Mouse (Mus musculus) brain, embryonic 18.5 days (tissue): ENCODE results near the gene Cpeb3.
"Not testable (repeated sequence)": the region's sequence is repeated elsewhere in the genome, so short reads cannot be mapped to it uniquely, and the experiment has no call there.

ENCODE experiments used
- DNase-seq: peaks from one replicate; pipeline ENCODE4 v3.0.0-alpha.2; 2012; ENCODE audit warnings: low read depth, low spot score

Cpeb3 gene

DNA sequence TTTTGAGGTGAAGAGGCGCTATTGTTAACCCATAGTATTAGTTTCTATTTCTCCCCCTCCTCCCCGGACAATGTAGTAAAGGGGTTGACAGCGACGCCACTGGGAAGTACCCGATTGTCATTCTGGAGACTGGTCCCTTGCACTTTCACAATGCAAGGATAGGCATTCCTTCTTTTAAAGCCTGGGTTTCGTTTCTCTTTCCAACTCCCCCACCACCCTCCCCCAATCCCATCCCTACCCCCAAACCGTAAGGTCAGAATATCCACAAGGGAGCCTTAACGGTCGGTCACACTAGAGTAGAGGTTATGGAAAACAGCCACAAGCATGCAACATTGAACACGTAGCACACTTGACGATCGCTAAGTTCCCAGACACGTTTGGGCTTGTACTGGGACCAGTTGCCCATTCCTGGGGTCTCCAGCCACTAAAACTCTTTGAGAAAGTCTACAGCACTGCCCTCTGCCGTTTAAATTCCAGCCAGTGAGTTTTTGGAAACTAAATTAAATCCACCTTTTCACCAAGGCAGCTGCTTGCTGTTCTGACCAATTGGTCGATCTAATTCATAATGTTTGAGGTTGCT is at the start of gene Cpeb3:
Gene Cpeb3, minus strand, starts transcription at position 426 of the 580 bp plus-strand sequence.
- no peak for DNase-seq

DNA sequence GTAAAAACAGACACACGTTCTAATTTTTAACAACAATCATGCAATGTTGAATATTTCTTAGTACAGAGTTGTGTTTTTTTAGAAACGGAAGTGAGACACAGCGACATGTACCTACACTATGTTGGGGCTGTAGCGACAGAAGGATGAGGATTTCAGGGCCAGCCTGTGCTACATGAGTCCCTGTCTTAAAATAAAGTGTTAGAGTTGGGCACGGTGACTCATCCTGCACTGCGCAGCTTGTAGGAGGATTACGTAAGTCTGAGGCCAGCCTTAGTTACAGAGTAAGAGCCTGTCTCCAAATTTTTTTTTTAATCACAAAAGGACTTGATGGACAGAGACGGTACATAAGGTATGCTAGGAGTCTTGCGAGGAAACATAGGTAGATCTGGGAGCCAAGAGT is 46.9 kb upstream of the Cpeb3 start:
- DNase-seq, result no peak

DNA sequence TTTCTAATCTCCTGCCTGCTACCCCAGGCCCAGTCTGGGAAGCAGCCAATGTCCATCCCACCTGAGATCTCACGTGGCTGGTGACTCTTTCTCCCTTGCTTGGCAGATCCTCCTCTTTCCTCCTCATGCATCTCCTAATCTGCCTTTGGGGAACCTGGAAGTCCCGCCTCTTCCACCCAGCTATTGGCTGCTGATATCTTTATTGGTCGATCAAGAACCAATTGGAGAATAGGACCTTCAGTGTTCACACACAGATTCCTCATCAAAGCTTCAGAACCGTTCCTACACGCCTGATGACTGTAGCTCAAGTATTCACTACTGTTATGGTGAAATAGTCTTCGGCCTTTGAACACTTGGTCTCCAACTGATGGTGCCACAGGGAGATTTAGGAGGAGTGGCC is 43.7 kb upstream of the Cpeb3 start:
- DNase-seq, result no peak

DNA sequence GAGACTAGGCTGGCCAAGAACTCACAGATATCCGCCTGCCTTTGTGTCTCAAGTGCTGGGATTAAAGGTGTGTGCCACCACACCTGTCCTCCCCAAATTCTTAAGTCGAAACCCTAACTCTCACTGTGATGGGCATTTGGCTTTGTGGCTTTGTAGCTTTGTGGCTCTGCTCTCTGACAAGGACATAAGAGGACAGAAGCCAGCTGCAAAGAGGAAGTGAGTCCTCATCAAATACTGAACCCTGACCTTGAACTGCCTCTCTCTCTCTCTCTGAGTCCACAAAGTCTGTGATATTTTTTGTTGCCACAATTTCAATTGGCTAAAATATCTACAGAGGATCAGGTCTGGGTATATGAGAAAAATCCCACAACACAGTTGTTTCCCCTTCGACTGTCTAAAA is 39.8 kb upstream of the Cpeb3 start:
- no peak for DNase-seq

DNA sequence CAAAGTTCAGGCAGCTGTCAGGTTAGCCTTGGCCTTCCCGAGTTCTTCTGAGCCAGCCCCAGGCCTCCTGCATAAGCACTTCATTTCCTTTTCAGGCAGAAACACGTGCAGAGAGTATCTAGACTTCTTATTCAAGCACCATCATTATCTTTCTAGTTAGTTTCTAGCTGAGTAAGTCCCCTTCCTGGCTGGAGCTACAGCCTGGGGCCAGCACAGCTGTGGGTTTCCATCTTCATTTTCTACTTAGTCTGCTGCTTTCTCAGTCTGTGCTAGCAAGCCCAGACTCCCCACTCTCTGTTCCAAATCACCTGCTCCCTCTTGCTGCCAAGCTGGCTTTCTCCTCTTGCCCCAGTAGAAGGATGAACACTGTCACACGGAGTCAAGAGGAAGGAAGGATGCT is 38.5 kb upstream of the Cpeb3 start:
- no peak for DNase-seq

DNA sequence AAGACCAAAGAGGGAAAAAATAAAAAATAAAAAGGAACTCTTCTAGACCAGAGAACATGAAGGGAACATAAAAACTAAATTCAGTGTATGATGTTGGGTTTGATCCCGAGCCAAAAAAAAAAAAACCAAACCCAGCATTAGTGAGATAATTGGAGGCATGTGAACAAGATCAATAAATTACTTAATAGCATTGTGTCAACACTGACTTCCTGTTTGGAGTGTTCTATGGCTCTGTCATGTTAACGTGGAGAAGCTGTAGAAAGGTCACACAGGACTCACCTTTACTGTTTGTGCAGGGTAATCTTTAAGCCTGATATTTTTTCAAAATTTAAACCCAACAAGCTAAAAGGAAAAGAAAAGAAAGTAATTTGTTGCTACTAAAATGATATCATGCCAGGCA is 34.3 kb upstream of the Cpeb3 start:
- no peak for DNase-seq

DNA sequence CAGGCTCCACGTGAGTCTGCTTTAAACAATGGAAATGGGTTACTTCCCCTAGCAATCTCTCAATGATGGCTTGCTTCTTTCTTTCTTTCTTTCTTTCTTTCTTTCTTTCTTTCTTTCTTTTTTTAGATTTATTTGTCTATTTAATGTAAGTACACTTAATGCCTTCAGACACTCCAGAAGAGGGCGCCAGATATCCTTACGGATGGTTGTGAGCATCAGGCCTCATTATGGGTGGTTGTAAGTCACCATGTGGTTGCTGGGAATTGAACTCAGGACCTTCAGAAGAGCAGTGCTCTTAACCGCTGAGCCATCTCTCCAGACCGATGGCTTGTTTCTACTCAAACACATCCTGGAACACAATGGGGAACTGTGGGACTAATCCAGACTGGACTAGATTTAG is 32.8 kb upstream of the Cpeb3 start:
- no peak for DNase-seq

DNA sequence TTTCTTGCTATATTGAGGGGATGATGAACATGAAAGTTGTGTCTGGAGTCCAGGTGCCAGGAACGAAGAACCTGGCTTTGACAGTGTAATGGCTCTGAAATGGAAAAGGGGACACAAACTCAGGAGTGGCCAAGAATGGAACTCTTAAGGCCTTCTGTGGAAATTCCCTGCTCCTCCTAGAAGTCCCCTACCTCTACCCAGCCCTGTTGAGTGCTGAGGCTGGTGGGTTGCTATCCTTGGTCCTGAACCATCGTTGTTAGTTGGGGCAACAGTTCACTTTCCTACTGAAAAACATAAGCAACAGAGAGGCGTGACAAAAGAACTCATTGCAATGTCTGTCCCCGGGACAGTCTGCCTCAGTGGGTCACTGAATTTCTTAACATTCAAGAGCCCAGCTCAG is 30.7 kb upstream of the Cpeb3 start:
- no peak for DNase-seq

DNA sequence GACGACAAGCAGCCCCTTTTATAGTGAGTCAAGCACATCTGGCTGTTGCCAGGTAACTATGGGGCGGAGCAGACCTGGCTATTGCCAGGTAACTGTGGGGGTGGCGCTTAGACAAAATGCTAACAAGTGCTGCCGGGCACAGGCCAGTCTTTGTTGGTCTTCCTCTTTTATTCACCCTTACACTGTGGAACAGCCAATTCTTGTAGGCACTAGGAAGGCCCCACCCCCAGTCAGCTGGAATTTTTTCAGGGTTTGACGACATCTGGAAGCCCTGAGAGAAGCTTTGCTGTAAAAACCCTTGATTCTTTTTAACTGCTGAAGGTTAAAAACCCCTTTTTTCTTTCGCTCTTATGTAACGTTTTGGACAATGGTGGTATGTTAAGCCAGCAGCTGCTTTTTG is 30.2 kb upstream of the Cpeb3 start:
- DNase-seq, result no peak

DNA sequence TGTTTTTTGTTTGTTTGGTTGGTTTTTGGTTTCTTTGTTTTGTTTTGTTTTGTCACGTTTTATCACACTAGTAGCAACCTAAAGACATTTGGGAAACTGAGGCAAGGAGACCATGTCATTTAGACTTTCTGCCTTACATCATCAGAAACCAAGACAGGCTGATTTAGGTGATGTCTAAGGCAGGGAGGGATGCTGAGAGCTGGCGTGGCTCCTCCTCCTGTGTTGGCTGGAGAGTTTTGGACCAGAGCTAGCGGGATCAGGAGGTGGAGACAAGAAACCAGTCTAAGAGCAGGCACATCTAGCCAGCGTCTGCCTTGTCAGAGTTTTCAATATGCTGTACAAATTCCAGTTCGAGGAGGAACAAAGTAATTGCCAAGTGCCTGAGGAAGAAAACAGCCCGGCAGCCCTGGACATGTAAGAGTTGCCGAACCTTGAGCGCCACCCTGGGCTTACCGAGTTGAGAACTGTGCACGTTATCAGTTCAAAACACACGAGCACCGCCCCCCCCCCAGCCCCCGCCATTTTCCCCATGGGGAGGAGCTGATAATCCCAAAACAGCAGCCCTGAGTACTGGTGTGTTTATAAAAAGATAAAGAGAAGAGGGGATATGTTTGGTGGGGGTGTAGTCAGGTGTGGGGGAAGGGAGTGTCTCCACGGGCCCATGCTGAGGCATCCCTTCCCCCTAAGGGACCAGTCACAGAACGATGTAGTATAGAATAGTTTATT is 29.5 kb upstream of the Cpeb3 start:
- no peak for DNase-seq

DNA sequence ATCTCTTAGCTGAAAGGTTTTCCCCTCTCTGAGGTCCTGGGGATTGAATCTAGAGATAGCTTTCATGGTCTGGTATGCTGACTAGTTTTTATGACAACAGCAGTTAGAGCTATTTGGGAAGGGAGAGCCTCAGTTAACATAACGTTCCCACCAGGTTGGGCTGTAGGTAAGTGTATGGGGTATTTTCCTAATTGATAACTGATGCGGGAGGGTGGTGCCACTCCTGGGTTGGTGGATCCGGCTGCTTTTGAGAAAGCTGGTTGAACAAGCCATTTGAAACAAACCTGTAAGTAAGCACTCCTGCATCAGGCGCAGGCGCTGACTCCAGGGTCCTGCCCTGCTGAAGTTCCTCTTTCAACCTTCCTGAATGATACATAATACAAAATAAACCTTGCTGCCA is 28.9 kb upstream of the Cpeb3 start:
- DNase-seq, result no peak

DNA sequence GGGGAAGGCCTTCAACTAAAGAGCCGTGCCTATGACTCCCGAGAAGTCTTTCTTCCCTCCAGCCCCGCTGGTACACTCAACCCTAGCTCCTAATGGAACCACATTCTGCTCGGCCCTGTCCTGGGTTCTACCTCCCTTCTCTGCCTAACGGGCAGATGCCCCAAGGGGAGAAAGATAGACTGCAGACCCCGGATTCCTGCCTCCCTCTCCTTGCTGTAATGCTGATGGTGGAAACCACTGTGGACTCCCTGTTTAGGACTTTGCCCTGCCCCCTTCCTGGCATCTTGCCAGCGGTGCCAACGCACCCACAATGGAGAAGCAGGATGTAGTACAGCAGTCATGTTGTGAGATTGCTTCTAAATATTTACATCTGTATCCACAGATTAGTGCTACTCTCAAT is 27.4 kb upstream of the Cpeb3 start:
- DNase-seq, result no peak

DNA sequence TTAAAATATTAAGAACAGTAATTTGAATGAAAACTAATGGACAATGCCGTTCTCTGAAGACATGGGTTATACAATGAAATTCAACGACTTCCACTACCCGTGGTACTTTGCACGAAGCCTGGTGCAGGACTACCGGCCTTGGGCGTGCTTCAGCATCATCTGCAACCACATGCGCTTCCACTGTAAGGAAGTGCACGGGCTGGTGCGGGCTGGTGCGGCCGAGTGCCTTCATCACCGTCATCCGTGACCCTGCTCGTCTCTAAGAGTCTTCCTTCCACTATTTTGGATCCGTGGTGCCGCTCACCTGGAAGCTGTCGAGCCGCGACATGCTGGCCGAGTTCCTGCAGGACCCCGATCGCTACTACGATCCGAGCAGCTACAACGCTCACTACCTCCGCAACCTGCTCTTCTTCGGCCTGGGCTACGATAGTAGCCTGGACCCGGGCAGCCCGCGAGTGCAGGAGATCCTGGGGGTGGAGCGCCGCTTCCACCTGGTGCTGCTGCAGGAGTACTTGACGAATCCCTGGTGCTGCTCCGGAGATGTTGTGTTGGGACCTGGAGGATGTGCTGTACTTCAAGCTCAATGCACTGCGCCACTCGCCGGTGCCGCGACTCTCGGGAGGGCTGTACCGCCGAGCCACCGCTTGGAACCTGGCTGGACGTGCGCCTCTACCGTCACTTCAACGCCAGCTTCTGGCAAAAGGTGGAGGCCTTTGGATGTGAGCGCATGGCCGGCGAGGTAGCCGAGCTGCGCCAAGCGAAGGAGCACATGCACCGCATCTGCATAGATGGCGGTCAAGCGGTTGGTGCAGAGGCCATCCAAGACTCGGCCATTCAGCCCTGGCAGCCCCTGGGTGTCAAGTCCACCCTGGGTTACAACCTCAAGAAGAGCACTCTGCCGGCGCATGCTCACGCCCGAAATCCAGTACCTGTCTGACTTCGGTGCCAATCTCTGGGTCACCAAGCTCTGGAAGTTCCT is 25.4 kb upstream of the Cpeb3 start:
- no peak for DNase-seq

DNA sequence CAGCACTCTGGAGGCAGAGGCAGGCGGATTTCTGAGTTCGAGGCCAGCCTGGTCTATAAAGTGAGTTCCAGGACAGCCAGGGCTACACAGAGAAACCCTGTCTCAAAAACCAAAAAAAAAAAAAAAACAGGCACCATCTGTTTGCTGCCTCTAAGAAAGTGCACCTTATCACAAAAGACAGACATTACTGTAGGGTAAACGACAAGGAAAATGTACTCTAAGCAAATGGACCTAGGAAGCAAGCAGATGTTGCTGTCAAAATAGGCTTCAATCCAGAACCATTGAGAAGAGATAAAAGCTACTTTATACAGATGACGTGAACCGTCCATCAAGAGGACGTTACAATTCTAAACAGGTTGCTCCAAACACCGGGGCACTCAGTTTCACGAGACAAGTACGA is 24.2 kb upstream of the Cpeb3 start:
- DNase-seq, result not testable (repeated sequence)

DNA sequence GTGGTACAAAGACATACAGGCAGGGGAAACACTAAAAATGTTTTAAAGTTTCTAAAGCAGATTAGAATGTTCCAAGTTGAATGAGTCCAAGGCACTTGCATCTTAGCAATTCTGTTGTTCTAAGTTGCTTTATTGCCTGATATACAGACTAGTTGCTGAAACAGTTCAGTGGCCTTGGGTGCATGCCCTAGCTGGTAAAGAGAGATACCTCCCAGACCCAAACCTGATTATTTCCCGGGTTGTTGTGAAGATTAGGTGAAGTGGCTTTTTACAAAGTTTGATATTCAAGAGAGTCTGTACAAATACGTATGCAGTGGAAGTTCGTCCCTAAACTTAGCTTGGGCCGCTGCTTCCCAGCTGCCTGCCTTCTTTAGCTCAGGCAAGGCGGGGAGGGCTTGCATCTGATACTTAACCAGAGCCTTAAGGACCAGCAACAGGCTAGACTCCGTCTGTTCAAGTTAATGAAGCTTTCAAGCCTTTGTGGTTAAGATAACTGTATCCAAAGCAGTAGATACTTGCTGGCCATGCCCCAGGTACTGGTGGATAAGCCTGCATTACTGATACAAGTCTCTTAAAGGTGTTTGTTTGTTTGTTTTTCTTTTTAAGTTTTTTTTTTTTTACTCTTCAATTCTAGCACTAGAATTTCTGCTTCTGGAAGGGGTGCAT is 16.9 kb upstream of the Cpeb3 start:
- no peak for DNase-seq

DNA sequence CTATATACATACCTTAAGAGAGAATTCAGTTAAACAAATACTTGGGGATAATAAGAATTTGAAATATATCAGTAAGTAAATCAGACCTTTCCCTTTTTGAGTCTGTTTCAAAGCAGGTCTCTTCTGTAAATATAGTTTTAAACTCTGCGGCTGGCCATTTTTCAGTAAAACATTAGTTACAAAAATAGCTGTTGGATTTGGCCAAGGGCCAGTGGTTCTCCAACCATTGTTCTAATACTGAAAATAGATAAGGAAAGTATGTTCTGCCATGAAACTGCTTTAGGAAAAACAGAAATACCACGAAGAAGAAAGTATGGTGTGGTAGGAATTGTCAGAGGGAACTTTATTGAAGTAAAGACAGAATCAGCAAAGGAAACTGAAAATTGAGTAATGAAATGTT is 6.3 kb upstream of the Cpeb3 start:
- no peak for DNase-seq

DNA sequence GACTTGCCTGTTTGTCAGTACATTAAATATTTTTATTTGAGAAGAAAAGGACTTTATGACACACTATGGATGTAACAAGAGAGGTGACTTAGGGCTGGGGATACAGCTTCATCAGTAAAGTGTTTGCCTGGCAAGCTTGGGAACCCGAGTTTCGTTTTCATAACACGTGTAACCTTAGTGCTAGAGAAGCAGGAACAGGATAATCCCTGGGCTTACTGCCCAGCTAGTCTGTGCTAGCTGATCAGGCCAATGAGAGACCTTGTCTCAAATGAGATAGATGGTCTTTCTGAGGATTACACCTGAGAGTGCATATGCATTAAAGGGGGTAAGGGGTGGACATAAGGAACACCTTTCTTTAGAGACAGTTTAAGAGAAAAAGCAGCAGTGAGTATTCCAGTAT is 3.0 kb upstream of the Cpeb3 start:
- DNase-seq, result no peak

DNA sequence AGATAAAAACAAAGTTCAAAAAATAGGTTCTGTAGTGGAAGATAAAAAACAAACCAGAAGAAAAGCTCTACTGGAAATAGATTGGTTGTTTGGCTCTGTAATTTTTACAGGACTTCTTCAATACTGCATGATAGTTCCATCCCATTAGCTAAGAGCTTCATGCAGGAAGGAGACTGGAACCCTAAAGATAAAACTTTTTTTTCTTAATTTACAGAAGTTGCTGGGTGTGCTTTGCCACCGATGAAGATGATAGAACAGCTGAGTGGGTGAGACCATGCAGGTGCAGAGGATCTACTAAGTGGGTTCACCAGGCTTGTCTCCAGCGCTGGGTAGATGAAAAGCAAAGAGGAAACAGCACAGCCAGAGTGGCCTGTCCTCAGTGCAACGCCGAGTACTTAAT is 2.1 kb upstream of the Cpeb3 start:
- no peak for DNase-seq

DNA sequence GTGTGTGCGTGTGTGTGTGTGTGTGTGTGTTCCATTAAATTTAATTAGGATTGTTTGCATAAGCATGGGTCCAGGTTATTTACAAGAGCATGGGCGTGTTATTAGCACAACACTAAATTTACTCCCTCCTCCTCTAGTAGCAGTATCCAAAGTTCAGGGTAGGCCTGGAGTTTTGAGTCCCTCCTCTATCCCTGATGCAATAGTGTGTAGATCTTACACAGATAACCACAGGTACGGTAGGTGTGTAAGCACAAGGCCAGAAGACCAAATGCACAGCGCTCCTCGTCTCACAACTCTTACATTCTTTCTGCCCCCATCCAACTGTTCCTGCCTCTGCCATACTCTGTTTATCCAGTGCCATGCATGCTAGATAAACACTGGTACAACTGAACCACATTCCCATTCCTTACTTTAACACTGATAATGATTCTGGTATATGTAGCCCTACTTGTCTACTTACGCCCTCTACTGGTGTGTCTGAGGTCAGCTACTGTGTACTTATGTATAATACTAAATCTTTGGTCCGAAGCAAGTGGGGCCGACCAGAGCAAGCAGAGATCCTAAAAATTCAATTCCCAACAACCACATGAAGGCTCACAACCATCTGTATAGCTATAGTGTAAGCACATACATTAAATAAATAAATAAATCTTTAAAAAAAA is 1.2 kb upstream of the Cpeb3 start:
- DNase-seq, result no peak

DNA sequence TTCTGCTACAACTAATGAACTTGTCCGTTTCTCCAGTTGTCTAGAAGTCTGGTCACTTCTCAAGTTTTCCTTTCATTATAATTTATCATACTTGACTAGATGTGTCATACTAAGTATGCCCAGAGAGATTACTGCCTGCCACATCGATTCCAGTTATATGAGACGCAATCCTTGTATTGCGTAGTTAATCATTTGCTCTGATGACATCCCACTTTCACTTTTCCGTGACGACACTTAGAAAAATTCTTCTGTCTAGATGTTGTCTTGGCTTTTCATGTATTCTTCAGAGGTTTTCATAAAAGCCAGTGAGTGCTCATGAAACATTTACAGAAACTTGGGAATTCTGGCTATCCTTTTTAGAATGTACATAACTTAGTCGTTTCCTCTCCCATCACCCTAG is 585 bp upstream of the Cpeb3 start:
- no peak for DNase-seq
